Mouse (Mus musculus) urinary bladder, postnatal 0 days (tissue): ENCODE results near the gene Slc7a8. TPM values are rescaled to one million over a fixed set of nuclear protein-coding genes. Genes with fewer than 3 reads are reported as not detected.

Source experiments
- polyA plus RNA-seq: library from polyadenylated mRNA; unstranded; fragments of >200 nt; fragmentation: Nextera tagmentation; extraction: Ambion mirVana; gene quantifications from 2 replicates; pipeline ENCODE4 v1.2.1, GENCODE M21; 2015

Gene Slc7a8
- 12.7 and 14.8 TPM in 2 replicates for polyA plus RNA-seq

GRCm38 (mm10) chr14:54781610-54782365 is at the start of gene Slc7a8:
Gene Slc7a8, minus strand, starts transcription at chr14:54781946.

GRCm38 (mm10) chr14:54813991-54814390 is 32.2 kb upstream of the Slc7a8 start, which contains the start of gene Rnf212b:
Gene Rnf212b, plus strand, starts transcription at chr14:54814141.

GRCm38 (mm10) chr14:54712074-54712473 is 69.7 kb downstream of the Slc7a8 start, which contains the start of gene Cebpe:
Gene Cebpe, minus strand, starts transcription at chr14:54712174.

GRCm38 (mm10) chr14:54698733-54699132 is 83.0 kb downstream of the Slc7a8 start, which contains the start of gene Gm29776:
Gene Gm29776, minus strand, starts transcription at chr14:54698833.

GRCm38 (mm10) chr14:54686522-54687143 is 95.1 kb downstream of the Slc7a8 start, which contains the start of gene Acin1:
Gene Acin1, minus strand, starts transcription at chr14:54686931.

GRCm38 (mm10) chr14:54686063-54686521 is 95.7 kb downstream of the Slc7a8 start, which contains the start of gene 1700123O20Rik:
Gene 1700123O20Rik, plus strand, starts transcription at chr14:54686216.

Other genes with a start within 250 kb of the Slc7a8 start
- 24.3 and 25.7 TPM in 2 replicates for gene Haus4, start 227.3 kb downstream of the Slc7a8 start, polyA plus RNA-seq
- gene Ajuba, start 204.4 kb downstream of the Slc7a8 start, polyA plus RNA-seq, result 42.4 and 43.2 TPM in 2 replicates
- gene 4931414P19Rik, start 176.0 kb downstream of the Slc7a8 start, polyA plus RNA-seq, result 2.8 and 3.5 TPM in 2 replicates
- gene Psmb5, start 163.9 kb downstream of the Slc7a8 start, polyA plus RNA-seq, result 266 and 296 TPM in 2 replicates
- not detected in 2 replicates for gene Psmb11, start 160.5 kb downstream of the Slc7a8 start, polyA plus RNA-seq
- not detected in 2 replicates for gene Gm17606, start 141.0 kb downstream of the Slc7a8 start, polyA plus RNA-seq
- 0.59 and 0.66 TPM in 2 replicates for gene Cdh24, start 140.6 kb downstream of the Slc7a8 start, polyA plus RNA-seq
- 57.6 and 58.6 TPM in 2 replicates for gene 1700123O20Rik, start 95.7 kb downstream of the Slc7a8 start, polyA plus RNA-seq
- gene Acin1, start 95.0 kb downstream of the Slc7a8 start, polyA plus RNA-seq, result 50.8 and 54.6 TPM in 2 replicates
- gene Gm29776, start 83.1 kb downstream of the Slc7a8 start, polyA plus RNA-seq, result 0.13 TPM in 1 of 2 replicates, not detected in the other
- 0.10 TPM in 1 of 2 replicates, not detected in the other for gene Cebpe, start 69.8 kb downstream of the Slc7a8 start, polyA plus RNA-seq
- gene Rnf212b, start 32.2 kb upstream of the Slc7a8 start, polyA plus RNA-seq, result not detected in 2 replicates
- 4.1 and 5.4 TPM in 2 replicates for gene Homez, start 89.0 kb upstream of the Slc7a8 start, polyA plus RNA-seq
- gene Ppp1r3e, start 95.6 kb upstream of the Slc7a8 start, polyA plus RNA-seq, result 0.62 and 1.3 TPM in 2 replicates
- gene Bcl2l2, start 101.4 kb upstream of the Slc7a8 start, polyA plus RNA-seq, result 4.2 and 4.4 TPM in 2 replicates
- 0.26 and 0.69 TPM in 2 replicates for gene Gm20521, start 101.5 kb upstream of the Slc7a8 start, polyA plus RNA-seq
- 46.7 and 52.4 TPM in 2 replicates for gene Pabpn1, start 110.6 kb upstream of the Slc7a8 start, polyA plus RNA-seq
- 14.4 and 15.9 TPM in 2 replicates for gene Slc22a17, start 131.2 kb upstream of the Slc7a8 start, polyA plus RNA-seq
- gene Efs, start 144.2 kb upstream of the Slc7a8 start, polyA plus RNA-seq, result 12.7 and 14.5 TPM in 2 replicates
- gene Il25, start 150.7 kb upstream of the Slc7a8 start, polyA plus RNA-seq, result not detected in 2 replicates
- gene Cmtm5, start 154.3 kb upstream of the Slc7a8 start, polyA plus RNA-seq, result 0.82 and 0.99 TPM in 2 replicates
- 2.6 and 2.9 TPM in 2 replicates for gene Myh6, start 185.0 kb upstream of the Slc7a8 start, polyA plus RNA-seq
- not detected in 2 replicates for gene Gm17428, start 195.0 kb upstream of the Slc7a8 start, polyA plus RNA-seq
- 4.0 and 7.6 TPM in 2 replicates for gene Myh7, start 212.7 kb upstream of the Slc7a8 start, polyA plus RNA-seq
- 54.0 and 55.3 TPM in 2 replicates for gene Ngdn, start 233.5 kb upstream of the Slc7a8 start, polyA plus RNA-seq